Mouse (Mus musculus): ENCODE data around the gene Sun2.

Gene Sun2

GRCm38 (mm10) chr15:79755176-79755575 lies 12.8 kb upstream of the Sun2 start:
- no peak for DNase-seq

GRCm38 (mm10) chr15:79753873-79754272 lies 11.5 kb upstream of the Sun2 start:
- no peak for DNase-seq

GRCm38 (mm10) chr15:79753420-79753752 lies 11.1 kb upstream of the Sun2 start:
- no peak for DNase-seq

GRCm38 (mm10) chr15:79752742-79753419 lies 10.5 kb upstream of the Sun2 start:
- peak; percentile 69 for DNase-seq

GRCm38 (mm10) chr15:79751772-79752171 lies 9.4 kb upstream of the Sun2 start:
- no peak for DNase-seq

GRCm38 (mm10) chr15:79750266-79750665 lies 7.9 kb upstream of the Sun2 start:
- no peak for DNase-seq

GRCm38 (mm10) chr15:79749162-79749561 lies 6.8 kb upstream of the Sun2 start:
- no peak for DNase-seq

- peak in 1 of 2 experiments; percentile 49 for DNase-seq
Measured at GRCm38 (mm10) chr15:79747998-79748397, 5.7 kb upstream of the Sun2 start.

- no peak for DNase-seq
Measured at GRCm38 (mm10) chr15:79745883-79746282, 3.5 kb upstream of the Sun2 start.

- DNase-seq: peak; percentile 59 to 80
Measured at GRCm38 (mm10) chr15:79745312-79745711, 3.0 kb upstream of the Sun2 start.

GRCm38 (mm10) chr15:79744742-79745141 lies 2.4 kb upstream of the Sun2 start:
- DNase-seq: peak; percentile 59 to 82

GRCm38 (mm10) chr15:79744001-79744400 lies 1.7 kb upstream of the Sun2 start:
- no peak for DNase-seq

GRCm38 (mm10) chr15:79742706-79743023 lies 329 bp upstream of the Sun2 start:
- no peak for DNase-seq

- DNase-seq: peak in 1 of 2 experiments; percentile 65
Measured at GRCm38 (mm10) chr15:79741173-79741858, 1.0 kb downstream of the Sun2 start.

GRCm38 (mm10) chr15:79740739-79741138 lies 1.6 kb downstream of the Sun2 start:
- DNase-seq: no peak

- no peak for DNase-seq
Measured at GRCm38 (mm10) chr15:79734311-79734710, 8.0 kb downstream of the Sun2 start.

GRCm38 (mm10) chr15:79733640-79734039 lies 8.7 kb downstream of the Sun2 start:
- DNase-seq: no peak

- DNase-seq: no peak
Measured at GRCm38 (mm10) chr15:79733192-79733591, 9.1 kb downstream of the Sun2 start.

GRCm38 (mm10) chr15:79731554-79731953 lies 10.8 kb downstream of the Sun2 start:
- DNase-seq: no peak

GRCm38 (mm10) chr15:79728731-79729388 lies 13.5 kb downstream of the Sun2 start:
- no peak for DNase-seq

GRCm38 (mm10) chr15:79728311-79728710 lies 14.0 kb downstream of the Sun2 start:
- DNase-seq: no peak

GRCm38 (mm10) chr15:79727840-79728239 lies 14.5 kb downstream of the Sun2 start:
- no peak for DNase-seq

GRCm38 (mm10) chr15:79725190-79725789 lies 17.0 kb downstream of the Sun2 start:
- no peak for DNase-seq

GRCm38 (mm10) chr15:79723439-79723838 lies 18.9 kb downstream of the Sun2 start:
- DNase-seq: peak; percentile 67 to 78

All from kidney, postnatal 25 days (tissue).